Mouse (Mus musculus) G1E (cell line): ENCODE measurements around the gene Serpinh1. TPM values are rescaled to one million over a fixed set of nuclear protein-coding genes. Genes with fewer than 3 reads are reported as not detected.
"Not testable (repeated sequence)": the region's sequence is repeated elsewhere in the genome, so short reads cannot be mapped to it uniquely, and the experiment has no call there.

Experiments
- ATAC-seq: 2 replicates; pipeline ENCODE4 v1.8.0; 2016; ENCODE audit warnings: mild to moderate bottlenecking; ENCODE audit not compliant: insufficient number of reproducible peaks, poor library complexity, low FRiP score, severe bottlenecking; ENCODE audit errors: extremely low read depth
- DNase-seq: peaks from one replicate; pipeline ENCODE4 v3.0.0; 2012; ENCODE audit warnings: low spot score
- H3K27me3 ChIP-seq: 2 replicates; pipeline ENCODE4 v1.6.1; 2012; ENCODE audit warnings: mild to moderate bottlenecking, low read length, inconsistent platforms; ENCODE audit not compliant: insufficient read depth
- H3K36me3 ChIP-seq: replicated peaks from 2 replicates; pipeline ENCODE3; 2012; ENCODE audit warnings: mild to moderate bottlenecking, inconsistent platforms
- H3K4me1 ChIP-seq: 2 replicates; pipeline ENCODE4 v1.6.1; 2012; ENCODE audit warnings: low read depth, low read length, inconsistent platforms, mixed read lengths; ENCODE audit not compliant: insufficient read depth
- H3K4me3 ChIP-seq: 2 replicates; pipeline ENCODE4 v1.5.1; 2012; ENCODE audit warnings: low read depth, mild to moderate bottlenecking, inconsistent platforms, low read length, moderate library complexity, mixed read lengths
- H3K9me3 ChIP-seq: replicated peaks from 2 replicates; pipeline ENCODE4 v1.6.1; 2012; ENCODE audit warnings: inconsistent platforms
- CTCF ChIP-seq: IDR thresholded peaks from 2 replicates; pipeline ENCODE4 v1.5.1; 2012; ENCODE audit warnings: low read depth, low read length, inconsistent platforms, mixed read lengths
- GATA1 ChIP-seq: IDR thresholded peaks from 2 replicates; pipeline ENCODE4 v1.6.1; 2012; ENCODE audit warnings: borderline replicate concordance, low read length, inconsistent platforms, mixed read lengths
- GATA2 ChIP-seq: IDR thresholded peaks from 2 replicates; pipeline ENCODE4 v1.6.1; 2012; ENCODE audit warnings: low read depth, low read length, inconsistent platforms, borderline replicate concordance
- POLR2AphosphoS5 ChIP-seq: IDR thresholded peaks from 2 replicates; pipeline ENCODE4 v1.6.1; 2012; ENCODE audit warnings: low read depth, low read length, inconsistent platforms; ENCODE audit not compliant: insufficient replicate concordance
- TAL1 ChIP-seq: conservative IDR thresholded peaks from 2 replicates; pipeline ENCODE4 v1.6.1; 2012; ENCODE audit warnings: low read depth, low read length, inconsistent platforms, mixed read lengths
- polyA plus RNA-seq: library from polyadenylated mRNA; stranded (reverse); fragments of >175 nt; gene quantifications from 2 replicates; pipeline ENCODE4 v1.2.3, GENCODE M21; 2012
- total RNA-seq, 2 experiments: library from RNA; stranded (forward) in 1 of 2; stranded (reverse) in 1 of 2; fragments of 200-1000 nt in 1 of 2; fragments of >200 nt in 1 of 2; fragmentation: Nextera tagmentation in 1 of 2; gene quantifications; 2 replicates each; pipeline ENCODE4 v1.2.3; 2014 to 2017

Gene Serpinh1
- total and polyA plus RNA-seq, 3 experiments, result 1.3 TPM; not detected in 2

GRCm38 (mm10) chr7:99378870-99379269, 25.8 kb upstream of the Serpinh1 start:
- no peak for DNase-seq
- Histone ChIP-seq H3K36me3 (no peaks in the 10 kb centered on the region), H3K4me1 (peaks cover 19% of the 10 kb centered on the region), H3K9me3 (peaks cover 7% of the 10 kb centered on the region), H3K27me3 (peaks cover 50% of the 10 kb centered on the region), H3K4me3 (no peak overlapping the region)
- no peak for TF ChIP-seq GATA1
- TF ChIP-seq TAL1, result no peak
- TF ChIP-seq POLR2AphosphoS5, result no peak
- TF ChIP-seq CTCF, result no peak
- no peak for TF ChIP-seq GATA2
- no peak for ATAC-seq

GRCm38 (mm10) chr7:99375455-99375854, 22.4 kb upstream of the Serpinh1 start:
- H3K9me3 ChIP-seq, result peaks cover 7% of the 10 kb centered on the region
- TF ChIP-seq POLR2AphosphoS5 (no peak), GATA2 (no peak), GATA1 (no peak), CTCF (peak; percentile 44; the same call in 1 of the 2 replicates), TAL1 (no peak)
- no peaks in the 10 kb centered on the region for H3K36me3 ChIP-seq
- ATAC-seq (no peak), DNase-seq (peak; percentile 18)
- H3K4me3 ChIP-seq, result no peak overlapping the region
- H3K27me3 ChIP-seq, result peaks cover 28% of the 10 kb centered on the region
- peaks cover 2% of the 10 kb centered on the region for H3K4me1 ChIP-seq

GRCm38 (mm10) chr7:99374325-99374724, 21.3 kb upstream of the Serpinh1 start:
- not testable (repeated sequence) for H3K4me3 ChIP-seq, H3K36me3 ChIP-seq, ATAC-seq, H3K4me1 ChIP-seq, DNase-seq, H3K9me3 ChIP-seq
- peaks cover 23% of the 10 kb centered on the region for H3K27me3 ChIP-seq

DNA sequence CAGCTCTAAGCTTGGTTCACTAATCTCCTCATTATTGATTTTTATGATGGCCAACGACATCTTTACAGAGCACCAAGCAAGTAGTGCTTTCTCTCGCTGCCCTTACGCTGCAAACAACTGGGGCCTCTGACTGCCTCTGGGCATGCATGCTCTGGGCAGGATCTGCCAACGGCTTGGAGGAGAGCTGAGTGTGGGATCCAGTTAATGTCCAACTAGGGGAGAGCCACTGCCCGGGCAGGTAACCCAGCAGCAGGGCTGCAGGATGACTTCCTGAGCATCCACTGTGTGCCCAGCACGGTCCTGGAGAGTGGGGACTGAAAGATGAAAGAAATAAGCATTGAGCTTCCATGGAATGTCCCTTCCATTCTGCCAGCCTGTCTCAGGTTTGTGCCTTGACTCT, 13.7 kb upstream of the Serpinh1 start:
- Histone ChIP-seq H3K9me3 (no peaks in the 10 kb centered on the region), H3K4me1 (no peaks in the 10 kb centered on the region), H3K4me3 (no peak overlapping the region), H3K36me3 (no peaks in the 10 kb centered on the region), H3K27me3 (peaks cover 33% of the 10 kb centered on the region)
- no peak for DNase-seq
- no peak for TF ChIP-seq GATA2
- TF ChIP-seq GATA1, result no peak
- no peak for TF ChIP-seq CTCF
- TF ChIP-seq POLR2AphosphoS5, result no peak
- no peak for TF ChIP-seq TAL1
- ATAC-seq, result no peak

DNA sequence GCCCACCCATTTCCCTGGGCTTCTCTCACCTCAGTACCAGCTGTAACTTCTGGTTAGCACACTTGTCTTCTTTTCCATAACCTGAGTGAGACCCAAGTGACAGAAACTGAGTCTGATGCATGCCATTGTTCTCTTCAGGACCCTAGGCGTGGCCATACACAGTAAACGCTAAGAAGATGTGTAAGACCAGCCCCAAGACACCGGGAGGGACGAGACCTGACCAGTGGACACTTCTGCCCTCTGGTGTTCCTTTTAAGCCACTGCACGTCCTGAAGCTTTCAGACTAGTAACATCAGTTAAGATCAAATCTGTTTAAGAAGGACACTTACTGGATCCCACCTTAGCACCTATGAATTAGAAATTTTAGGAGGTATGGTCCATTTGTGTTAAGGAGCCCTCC, 12.0 kb upstream of the Serpinh1 start:
- DNase-seq, result peak; percentile 39

DNA sequence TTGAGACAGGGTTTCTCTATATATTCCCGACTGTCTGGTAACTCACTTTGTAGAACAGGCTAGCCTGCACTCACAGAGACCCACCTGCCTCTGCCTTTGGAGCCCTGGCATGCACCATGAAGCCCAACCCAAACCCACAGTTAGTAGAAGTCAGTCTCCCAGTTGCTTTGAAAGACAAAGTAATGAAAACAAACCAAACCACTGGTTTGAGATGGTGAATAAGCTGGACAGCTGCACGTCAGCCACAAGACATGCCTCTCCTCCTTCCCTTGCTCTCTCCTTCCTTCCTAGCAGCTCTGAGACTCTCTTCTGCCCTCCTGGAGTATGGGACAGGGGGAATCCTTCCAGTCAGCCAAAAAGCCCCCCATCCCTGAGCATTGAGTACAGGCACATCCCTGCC, 9.1 kb upstream of the Serpinh1 start:
- no peaks in the 10 kb centered on the region for H3K4me1 ChIP-seq
- peaks cover 19% of the 10 kb centered on the region for H3K27me3 ChIP-seq
- ATAC-seq (no peak), DNase-seq (no peak)
- no peaks in the 10 kb centered on the region for H3K9me3 ChIP-seq
- H3K36me3 ChIP-seq, result no peaks in the 10 kb centered on the region
- TF ChIP-seq GATA1 (no peak), GATA2 (no peak), POLR2AphosphoS5 (no peak), TAL1 (no peak), CTCF (no peak)
- H3K4me3 ChIP-seq, result no peak overlapping the region

More for the DNA sequence above, 12.0 kb upstream of the Serpinh1 start:
- Histone ChIP-seq H3K9me3 (no peaks in the 10 kb centered on the region), H3K36me3 (no peaks in the 10 kb centered on the region), H3K4me3 (no peak overlapping the region), H3K27me3 (peaks cover 28% of the 10 kb centered on the region), H3K4me1 (no peaks in the 10 kb centered on the region)
- no peak for ATAC-seq
- TF ChIP-seq CTCF (peak; percentile 58; the same call in 1 of the 2 replicates), POLR2AphosphoS5 (no peak)

GRCm38 (mm10) chr7:99360803-99361414, 7.9 kb upstream of the Serpinh1 start:
- no peak overlapping the region for H3K4me3 ChIP-seq

More at GRCm38 (mm10) chr7:99360803-99361414, 7.9 kb upstream of the Serpinh1 start:
- ATAC-seq, result no peak
- Histone ChIP-seq H3K4me1 (no peaks in the 10 kb centered on the region), H3K9me3 (no peaks in the 10 kb centered on the region), H3K27me3 (peaks cover 20% of the 10 kb centered on the region), H3K36me3 (no peaks in the 10 kb centered on the region)
- no peak for DNase-seq
- no peak for TF ChIP-seq POLR2AphosphoS5
- TF ChIP-seq GATA1, result no peak
